Mouse (Mus musculus) lung, embryonic 16.5 days (tissue): ENCODE results near the gene Cryge. TPM values are rescaled to one million over a fixed set of nuclear protein-coding genes. Genes with fewer than 3 reads are reported as not detected.

Experiments used
- ATAC-seq: fragments of 200-750 bp; cut with Nextera tagmentation; 2 replicates; pipeline ENCODE4 v1.8.0; 2017; ENCODE audit warnings: low read depth, mild to moderate bottlenecking, moderate library complexity
- H3K27ac ChIP-seq: fragments of 300-500 bp; sonication (generic); 2 replicates; pipeline ENCODE4 v1.5.1; 2014; ENCODE audit warnings: mild to moderate bottlenecking, control low read depth, low read length
- H3K27me3 ChIP-seq: fragments of 300-500 bp; sonication (generic); 2 replicates; pipeline ENCODE4 v1.6.1; 2014; ENCODE audit warnings: low read depth, low read length, mixed read lengths; ENCODE audit not compliant: control insufficient read depth, insufficient read depth
- H3K36me3 ChIP-seq: fragments of 300-500 bp; sonication (generic); 2 replicates; pipeline ENCODE4 v1.6.1; 2014; ENCODE audit warnings: low read length; ENCODE audit not compliant: control insufficient read depth, insufficient read depth
- H3K4me1 ChIP-seq: fragments of 300-500 bp; sonication (generic); replicated peaks from 2 replicates; pipeline ENCODE4 v1.6.1; 2014; ENCODE audit warnings: low read length, mixed read lengths; ENCODE audit not compliant: control insufficient read depth, insufficient read depth
- H3K4me2 ChIP-seq: fragments of 300-500 bp; sonication (generic); 2 replicates; pipeline ENCODE4 v1.6.1; 2014; ENCODE audit warnings: low read depth, low read length, control low read depth
- H3K4me3 ChIP-seq: fragments of 300-500 bp; sonication (generic); 2 replicates; pipeline ENCODE4 v1.5.1; 2014; ENCODE audit warnings: mild to moderate bottlenecking, low read length, control low read depth
- H3K9ac ChIP-seq: fragments of 300-500 bp; sonication (generic); 2 replicates; pipeline ENCODE4 v1.6.1; 2014; ENCODE audit warnings: low read length, control low read depth
- H3K9me3 ChIP-seq: fragments of 300-500 bp; sonication (generic); 2 replicates; pipeline ENCODE4 v1.6.1; 2016; ENCODE audit warnings: low read length; ENCODE audit not compliant: control insufficient read depth
- WGBS: fragments of 180-500 bp; shearing (Covaris S2); extraction: QIAGEN DNeasy Blood & Tissue Kit; methylation state at CpG from one replicate; pipeline ENCODE4 v1.1.7; 2014; 5-methylcytosine and 5-hydroxymethylcytosine counted together
- polyA plus RNA-seq: library from polyadenylated mRNA; unstranded; fragments of >200 nt; fragmentation: Nextera tagmentation; extraction: Ambion mirVana; gene quantifications from 2 replicates; pipeline ENCODE4 v1.2.1, GENCODE M21; 2015

The Cryge gene
- polyA plus RNA-seq, 1 experiment from 2014 or later = not detected

- Histone ChIP-seq H3K4me3 (no peak overlapping the region), H3K27ac (no peak overlapping the region), H3K27me3 (no peaks in the 10 kb centered on the region), H3K9me3 (no peaks in the 10 kb centered on the region), H3K36me3 (no peaks in the 10 kb centered on the region), H3K4me1 (no peaks in the 10 kb centered on the region), H3K4me2 (no peak overlapping the region), H3K9ac (no peak overlapping the region)
- 77% methylated on average over 15 of the region's 15 CpGs for WGBS
- ATAC-seq = no peak
These were observed 13.3 kb upstream of the Cryge start for GRCm38 (mm10) chr1:65064201-65064600.

DNA sequence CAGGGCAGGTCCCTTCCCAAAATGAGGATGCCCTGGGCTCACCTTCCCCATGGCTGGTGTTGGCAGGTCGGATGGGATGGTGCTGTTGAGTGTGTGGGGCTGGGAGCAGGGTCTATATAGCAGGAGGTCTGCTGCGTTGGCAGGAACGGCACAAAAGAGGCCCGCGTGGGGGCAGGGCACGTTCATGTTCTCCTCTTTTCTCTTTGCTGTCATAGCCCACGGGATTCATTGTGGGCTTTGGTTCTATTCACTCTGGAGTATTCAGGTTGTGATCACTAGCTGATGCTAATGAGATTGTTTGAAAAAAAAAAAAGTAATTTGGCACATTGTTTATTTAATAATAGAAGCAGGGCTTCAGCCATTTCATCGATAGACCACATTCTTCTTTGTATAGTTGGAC is 12.4 kb upstream of the Cryge start, which contains the start of gene Crygd:
Gene Crygd, minus strand, starts transcription at position 101 of the 400 bp plus-strand sequence.
- no peak within 1 kb of the TSS for H3K4me3 ChIP-seq
- no peak for ATAC-seq
- no peaks in the 10 kb centered on the region for H3K9me3 ChIP-seq
- H3K4me2 ChIP-seq = no peak within 1 kb of the TSS
- H3K27ac ChIP-seq = no peak within 1 kb of the TSS
- no peaks in the 10 kb centered on the region for H3K36me3 ChIP-seq
- H3K27me3 ChIP-seq = no peaks in the 10 kb centered on the region
- no peak within 1 kb of the TSS for H3K9ac ChIP-seq
- WGBS = 85% methylated on average over 8 of the region's 8 CpGs
- no peaks in the 10 kb centered on the region for H3K4me1 ChIP-seq

GRCm38 (mm10) chr1:65052140-65052539 is 1.2 kb upstream of the Cryge start:
- Histone ChIP-seq H3K9me3 (no peaks in the 10 kb centered on the region), H3K4me2 (no peak overlapping the region), H3K27me3 (no peaks in the 10 kb centered on the region), H3K36me3 (no peaks in the 10 kb centered on the region), H3K4me3 (no peak overlapping the region), H3K4me1 (no peaks in the 10 kb centered on the region), H3K9ac (no peak overlapping the region), H3K27ac (no peak overlapping the region)
- 35% methylated on average over 2 of the region's 2 CpGs for WGBS
- no peak for ATAC-seq

DNA sequence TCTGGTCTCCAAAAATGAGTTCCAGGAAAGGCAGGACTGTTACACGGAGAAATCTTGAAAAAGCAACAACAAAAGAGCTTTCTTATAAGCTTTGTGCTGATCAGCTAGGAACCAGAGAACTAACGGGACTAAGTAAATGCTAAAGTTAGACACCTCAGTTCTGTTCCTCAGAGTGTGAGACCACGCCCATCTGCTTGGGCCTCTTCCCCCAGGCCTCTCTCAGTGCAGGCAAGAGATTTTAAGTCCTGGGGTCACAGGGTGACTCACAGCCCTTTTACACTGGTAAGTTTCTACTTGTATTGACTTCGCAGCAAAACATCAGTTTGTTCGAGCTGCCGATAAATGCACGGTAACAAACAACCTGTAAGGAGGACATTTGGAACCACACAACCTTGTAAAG is 747 bp upstream of the Cryge start:
- Histone ChIP-seq H3K36me3 (no peaks in the 10 kb centered on the region), H3K4me2 (no peak overlapping the region), H3K4me1 (no peaks in the 10 kb centered on the region), H3K27ac (no peak overlapping the region), H3K4me3 (no peak overlapping the region), H3K27me3 (no peaks in the 10 kb centered on the region), H3K9me3 (no peaks in the 10 kb centered on the region), H3K9ac (no peak overlapping the region)
- no peak for ATAC-seq
- 64% methylated on average over 7 of the region's 7 CpGs for WGBS

GRCm38 (mm10) chr1:65048781-65049180 is 2.2 kb downstream of the Cryge start:
- ATAC-seq = no peak
- H3K4me1 ChIP-seq = no peaks in the 10 kb centered on the region
- no peaks in the 10 kb centered on the region for H3K9me3 ChIP-seq
- no peak overlapping the region for H3K27ac ChIP-seq
- no peaks in the 10 kb centered on the region for H3K36me3 ChIP-seq
- H3K27me3 ChIP-seq = no peaks in the 10 kb centered on the region
- H3K4me3 ChIP-seq = no peak overlapping the region
- H3K9ac ChIP-seq = no peak overlapping the region
- WGBS = 51% methylated on average over 12 of the region's 12 CpGs
- H3K4me2 ChIP-seq = no peak overlapping the region

GRCm38 (mm10) chr1:65046401-65047109 is 4.4 kb downstream of the Cryge start:
- 36% methylated on average over 8 of the region's 8 CpGs for WGBS

DNA sequence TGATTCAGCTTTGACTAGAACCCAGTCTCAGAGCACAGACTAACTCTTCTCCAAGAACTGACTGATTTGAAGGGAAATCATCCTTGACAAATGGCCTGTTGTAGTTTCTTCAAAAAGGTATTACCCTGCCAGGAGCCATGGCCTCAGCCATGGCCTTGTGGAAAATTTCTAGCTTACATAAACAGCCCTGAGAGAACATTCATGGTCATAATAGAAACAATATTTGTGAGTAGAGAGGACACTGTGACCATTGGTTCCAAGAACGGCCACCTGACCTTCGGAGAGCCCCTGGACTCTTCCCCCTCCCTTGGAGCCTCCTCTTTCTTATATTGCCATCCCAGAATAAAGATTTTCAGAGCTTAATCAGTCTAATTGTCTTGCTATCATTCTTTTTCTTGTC is 7.5 kb downstream of the Cryge start:
- no peak overlapping the region for H3K4me2 ChIP-seq
- no peak overlapping the region for H3K27ac ChIP-seq
- H3K4me1 ChIP-seq = no peaks in the 10 kb centered on the region
- H3K9ac ChIP-seq = no peak overlapping the region
- no peaks in the 10 kb centered on the region for H3K36me3 ChIP-seq
- ATAC-seq = no peak
- 85% methylated on average over 2 of the region's 2 CpGs for WGBS
- H3K27me3 ChIP-seq = no peaks in the 10 kb centered on the region
- no peaks in the 10 kb centered on the region for H3K9me3 ChIP-seq
- no peak overlapping the region for H3K4me3 ChIP-seq

More at GRCm38 (mm10) chr1:65046401-65047109, 4.4 kb downstream of the Cryge start:
- H3K4me3 ChIP-seq = no peak overlapping the region
- no peak overlapping the region for H3K27ac ChIP-seq
- no peaks in the 10 kb centered on the region for H3K36me3 ChIP-seq
- no peak overlapping the region; the same call in 1 of the 2 replicates for H3K4me2 ChIP-seq
- no peak for ATAC-seq
- H3K9ac ChIP-seq = no peak overlapping the region
- no peaks in the 10 kb centered on the region for H3K4me1 ChIP-seq
- H3K27me3 ChIP-seq = no peaks in the 10 kb centered on the region
- no peaks in the 10 kb centered on the region for H3K9me3 ChIP-seq

DNA sequence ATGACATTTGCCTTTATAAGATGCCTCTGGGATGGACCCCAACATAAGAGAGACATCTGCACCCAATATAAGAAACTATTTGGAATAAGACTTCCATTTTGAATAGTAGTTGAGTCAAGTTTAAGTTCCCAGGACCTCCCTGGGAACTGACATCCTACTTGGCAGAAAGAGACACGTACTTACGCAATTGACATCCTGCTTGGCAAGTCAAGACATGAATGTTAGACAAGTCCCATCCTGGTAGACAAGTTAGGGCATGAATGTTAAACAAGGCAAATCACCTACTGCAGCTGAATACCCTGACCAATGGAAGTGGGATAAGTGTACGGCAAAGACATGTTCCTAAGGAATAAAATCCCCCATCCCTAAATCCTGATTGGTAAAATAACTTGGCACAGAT is 9.1 kb downstream of the Cryge start:
- ATAC-seq = no peak
- Histone ChIP-seq H3K9ac (no peak overlapping the region), H3K36me3 (no peaks in the 10 kb centered on the region), H3K4me1 (no peaks in the 10 kb centered on the region), H3K4me3 (no peak overlapping the region), H3K27me3 (no peaks in the 10 kb centered on the region), H3K9me3 (no peaks in the 10 kb centered on the region), H3K27ac (no peak overlapping the region), H3K4me2 (no peak overlapping the region)
- 88% methylated on average over 3 of the region's 3 CpGs for WGBS

GRCm38 (mm10) chr1:65040806-65041205 is 10.1 kb downstream of the Cryge start:
- H3K4me3 ChIP-seq = no peak overlapping the region
- no peaks in the 10 kb centered on the region for H3K9me3 ChIP-seq
- no peaks in the 10 kb centered on the region for H3K27me3 ChIP-seq
- H3K9ac ChIP-seq = no peak overlapping the region
- 56% methylated on average over 6 of the region's 6 CpGs for WGBS
- no peak for ATAC-seq
- H3K27ac ChIP-seq = no peak overlapping the region
- H3K36me3 ChIP-seq = no peaks in the 10 kb centered on the region
- H3K4me1 ChIP-seq = no peaks in the 10 kb centered on the region
- no peak overlapping the region for H3K4me2 ChIP-seq
